Comparison of ENCODE assay signal across 15 mouse cellular contexts in the genomic region with DNA sequence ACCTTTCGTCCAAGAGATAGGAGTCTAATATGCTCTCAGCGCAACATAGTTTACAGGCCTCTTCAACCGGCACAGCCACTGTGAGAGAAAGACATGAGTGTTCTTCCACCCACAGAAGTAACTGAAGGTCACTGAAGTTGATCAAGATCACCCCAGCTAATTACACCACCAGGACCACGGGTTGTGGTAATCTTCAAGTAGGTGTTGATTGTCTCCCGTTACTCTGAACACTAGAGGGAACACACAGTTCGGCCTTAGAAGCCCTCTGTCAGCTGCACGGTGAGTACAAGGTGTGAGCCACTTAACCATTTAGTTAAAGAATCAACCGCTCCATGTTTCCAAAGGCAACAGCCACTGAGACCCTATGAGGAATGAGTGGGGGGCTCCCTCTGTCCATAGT. TPM values are rescaled to one million over a fixed set of nuclear protein-coding genes. Genes with fewer than 3 reads are reported as not detected.
"Had no signal": no experiment of that assay in that cellular context is flagged by ENCODE, and none has a peak within 500 bp of the region (broad histone marks: within the 10 kb centered on the region; RNA-seq: fewer than 3 reads in every experiment).

No protein-coding gene starts in this region.

- H3K27me3 ChIP-seq: liver, embryonic 13.5 days; stomach, embryonic 15.5 days had no signal

- H3K36me3 ChIP-seq: kidney, embryonic 15.5 days; liver, embryonic 13.5 days; stomach, embryonic 15.5 days had no signal

- H3K9me3 ChIP-seq: kidney, embryonic 15.5 days; liver, embryonic 13.5 days; stomach, embryonic 15.5 days had no signal

- H3K4me2 ChIP-seq: kidney, embryonic 15.5 days; liver, embryonic 13.5 days; midbrain, embryonic 11.5 days; stomach, embryonic 15.5 days had no signal

- H3K4me1 ChIP-seq: stomach, embryonic 15.5 days had no signal

- H3K27ac ChIP-seq: kidney, embryonic 15.5 days; left cerebral cortex, adult 2 months; liver, embryonic 13.5 days; stomach, embryonic 15.5 days had no signal

- DNase-seq: kidney, postnatal 10 days; kidney, postnatal 36 days; layer of hippocampus, postnatal 36 days; liver, embryonic 13.5 days; lung, adult 2 months; lung, postnatal 14 days; midbrain, embryonic 14.5 days; right cerebral cortex, postnatal 25 days; spleen, adult 18-20 months; thymus, postnatal 25 days had no signal

- H3K9ac ChIP-seq: kidney, embryonic 15.5 days; liver, embryonic 13.5 days; stomach, embryonic 15.5 days had no signal

- H3K4me3 ChIP-seq: kidney, embryonic 15.5 days; left cerebral cortex, adult 2 months; liver, embryonic 13.5 days; stomach, embryonic 15.5 days had no signal

RNA-seq across cellular contexts. Expression of a gene that starts 11.8 kb away (rescaled TPM):
- total RNA-seq: liver, adult 2 months had no signal
